Mouse (Mus musculus): ENCODE results near the gene Olfr44. TPM values are rescaled to one million over a fixed set of nuclear protein-coding genes. Genes with fewer than 3 reads are reported as not detected.

Olfr44 gene
- not detected for total RNA-seq (2021)
- long read RNA-seq, experiment 1, result 0 reads
- long read RNA-seq, experiment 2, result 0 reads

DNA sequence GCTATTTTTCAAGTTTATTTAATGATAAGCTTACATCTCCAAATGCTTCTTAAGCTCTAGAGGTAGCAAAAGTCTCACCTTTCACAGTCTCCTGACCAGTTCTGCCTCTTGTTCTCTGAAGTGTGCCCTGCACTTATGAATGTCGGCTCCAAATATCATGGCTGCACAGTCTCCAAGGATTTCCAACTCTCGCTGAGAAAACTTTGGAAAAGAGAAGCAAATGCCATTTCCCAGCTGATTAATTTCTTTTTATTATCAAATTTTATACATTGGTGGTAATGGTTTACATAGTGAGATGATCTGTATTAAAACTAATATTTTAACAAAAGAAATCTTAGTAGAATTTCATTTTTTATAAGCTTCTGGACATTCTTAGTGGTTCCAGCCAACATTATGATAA lies at the start of gene Olfr44:
TSS of gene Olfr44 (minus strand) at position 101 of the 400 bp plus-strand sequence.
- no peak for DNase-seq
- intact Hi-C loops (cut with DNase I), result no loop called here

DNA sequence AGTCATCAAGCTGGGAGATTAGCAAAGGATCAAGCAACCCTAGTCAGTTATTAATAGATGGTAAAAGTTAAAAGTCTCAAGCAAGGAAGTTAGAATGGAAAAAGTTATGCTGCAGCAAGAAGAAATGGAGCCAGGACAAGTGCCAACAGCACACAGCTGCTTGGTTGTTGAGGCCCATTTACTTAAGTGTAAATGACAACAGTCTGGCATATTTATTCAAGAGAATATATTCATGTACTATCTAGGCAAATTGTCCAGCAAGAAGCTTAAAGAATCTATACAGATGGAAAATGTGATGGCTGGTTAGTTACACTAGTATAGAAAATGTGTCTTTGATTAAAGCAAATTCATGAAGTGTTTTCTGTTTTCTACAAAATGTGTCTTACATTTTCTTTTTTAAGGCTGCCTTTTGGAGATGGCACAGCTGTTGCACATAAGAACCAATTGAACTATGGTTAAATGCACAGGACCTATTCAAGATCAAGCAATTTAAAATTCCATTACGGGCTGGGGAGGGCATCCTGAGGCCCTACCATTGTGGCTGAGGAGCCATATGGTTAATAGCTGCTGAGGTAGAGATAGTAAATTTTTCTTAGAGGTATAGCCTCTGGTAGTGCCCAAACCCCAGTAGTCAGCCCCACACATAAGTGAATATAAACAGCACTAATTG lies 30.0 kb upstream of the Olfr44 start:
- no peak for DNase-seq
- intact Hi-C loops (cut with DNase I), result no loop called here

DNA sequence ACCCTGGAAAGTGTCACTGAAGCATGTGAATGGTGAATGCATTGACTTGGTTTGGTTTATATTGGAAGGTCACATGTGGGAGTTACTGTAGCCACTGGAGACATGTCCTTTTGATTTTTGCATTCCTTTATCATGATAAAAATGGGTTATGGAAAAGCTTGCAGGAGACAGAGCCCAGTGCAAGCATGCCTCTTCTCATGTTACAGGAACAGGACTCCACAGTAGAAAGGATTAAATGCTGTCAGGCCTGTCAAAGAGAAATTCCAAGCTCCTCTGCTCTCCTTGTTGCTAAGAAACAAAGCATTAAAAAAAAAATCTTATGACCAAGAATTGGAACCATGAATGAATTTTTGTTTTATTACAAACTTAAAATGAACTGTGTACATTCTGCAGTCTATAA lies 24.8 kb upstream of the Olfr44 start:
- DNase-seq, result no peak
- intact Hi-C loops (cut with DNase I), result no loop called here

DNA sequence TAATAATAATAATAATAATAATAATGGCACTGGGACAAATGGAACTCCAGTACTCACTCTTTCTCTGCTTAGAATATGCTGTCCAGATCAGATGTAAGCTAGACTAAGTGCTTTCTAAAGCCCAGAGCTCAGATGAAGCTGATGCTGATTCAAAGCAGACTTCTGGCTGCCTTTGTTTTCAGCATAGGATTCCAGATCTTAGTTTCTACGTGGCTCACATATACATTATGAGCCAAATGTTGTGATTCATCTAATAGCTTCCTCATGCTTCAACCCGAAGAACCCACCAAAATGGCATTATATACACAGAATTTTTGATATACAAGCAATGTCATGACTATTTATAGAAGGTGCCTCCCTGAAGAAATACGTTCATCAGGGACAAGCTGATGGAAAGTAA lies 21.7 kb upstream of the Olfr44 start, which contains the start of gene Olfr957:
TSS of gene Olfr957 (minus strand) at position 279 of the 400 bp plus-strand sequence.
- DNase-seq, result no peak
- intact Hi-C loops (cut with DNase I), result no loop called here

DNA sequence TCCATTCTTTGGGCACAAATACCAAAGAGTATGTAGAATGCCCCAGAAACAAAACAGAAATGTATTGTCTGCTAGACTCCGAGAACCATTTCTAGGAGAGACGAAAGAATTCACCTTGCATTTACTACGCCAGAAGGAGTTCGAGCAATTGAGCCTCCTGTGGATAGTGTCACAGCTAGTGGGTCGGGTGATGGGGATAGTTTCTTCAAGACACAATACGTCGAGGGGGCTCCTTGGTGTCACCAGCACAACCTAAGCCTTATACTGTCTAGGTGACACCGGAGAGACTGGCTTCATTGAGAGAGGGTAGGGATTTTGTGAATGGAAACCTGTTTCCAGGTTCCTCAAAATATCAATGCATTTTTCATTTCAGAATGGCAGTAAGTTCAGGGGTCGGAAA lies 15.6 kb upstream of the Olfr44 start:
- no peak for DNase-seq
- intact Hi-C loops (cut with DNase I), result loop anchor here (2.0 kb wide), 1 partner anchor 103 kb away; no protein-coding TSS in a partner anchor

DNA sequence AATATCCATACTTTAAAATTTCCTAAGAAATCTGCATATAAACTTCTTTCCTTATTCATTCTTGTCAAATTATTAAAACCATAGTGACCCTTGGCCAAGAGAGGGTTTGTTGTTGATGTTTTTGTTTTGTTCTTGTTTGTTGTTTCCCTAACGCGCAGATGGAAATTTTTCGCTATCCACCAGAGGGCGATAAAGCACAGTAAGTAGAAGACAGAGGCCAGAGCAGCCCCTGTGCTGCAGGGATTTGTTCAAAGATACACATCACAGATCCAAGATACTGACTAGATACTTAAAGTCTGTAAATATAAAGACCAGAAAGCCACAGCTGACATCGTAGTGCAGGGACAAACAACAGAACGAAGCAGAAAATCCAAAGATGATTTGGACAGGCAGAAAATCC lies 15.2 kb upstream of the Olfr44 start:
- peak; percentile 29 to 64 for DNase-seq
- intact Hi-C loops (cut with DNase I), result loop anchor here (2.0 kb wide), 1 partner anchor 104 kb away; no protein-coding TSS in a partner anchor

DNA sequence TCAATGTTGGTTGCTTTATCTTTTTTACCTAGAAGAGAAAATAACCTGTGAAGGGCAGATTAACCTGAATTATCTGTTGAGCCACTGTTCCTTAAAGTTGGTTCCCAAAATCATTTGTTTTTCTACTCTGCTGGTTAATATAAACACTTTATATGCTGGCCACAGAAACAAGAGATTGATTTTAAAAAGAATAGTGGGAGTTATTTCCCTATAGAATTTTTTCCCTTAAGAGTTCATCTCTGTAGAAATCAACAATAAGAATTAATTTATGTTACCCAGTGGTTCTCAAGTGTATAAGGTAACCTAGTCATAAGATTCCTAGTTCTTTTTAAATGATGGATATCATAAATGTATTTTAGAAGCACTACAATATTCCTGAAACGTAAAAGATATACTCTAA lies 22.0 kb downstream of the Olfr44 start, which contains the start of gene Olfr955:
TSS of gene Olfr955 (minus strand) at position 101 of the 400 bp plus-strand sequence.
- DNase-seq, result no peak
- intact Hi-C loops (cut with DNase I), result no loop called here

DNA sequence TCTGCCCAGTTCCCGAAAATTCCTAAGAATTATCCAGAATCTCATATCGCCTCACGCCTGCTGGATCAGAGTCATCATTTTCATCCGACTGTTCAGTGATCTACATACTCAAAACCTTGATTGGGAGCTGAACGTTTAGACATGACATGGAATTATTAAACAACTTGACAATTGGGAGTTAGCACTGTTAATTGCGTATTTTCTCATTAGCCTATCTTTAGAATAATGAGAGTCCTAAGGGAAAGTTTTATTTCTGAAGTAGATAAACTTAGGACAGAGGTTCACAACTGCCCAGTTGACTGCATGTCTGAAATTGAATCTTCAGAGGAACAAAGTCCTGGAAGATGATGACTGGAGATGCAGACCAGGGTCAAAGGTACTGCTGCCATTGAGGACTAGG lies 37.4 kb downstream of the Olfr44 start, which contains the start of gene Olfr954:
TSS of gene Olfr954 (plus strand) at position 301 of the 400 bp plus-strand sequence.
- intact Hi-C loops (cut with DNase I), result no loop called here
- no peak for DNase-seq

Other genes with a start within 250 kb of the Olfr44 start
- not detected for gene Olfr1537, start 244.0 kb downstream of the Olfr44 start, total RNA-seq (2021)
- gene Olfr945, start 217.2 kb downstream of the Olfr44 start, total RNA-seq (2021), result not detected
- gene Olfr948, start 167.9 kb downstream of the Olfr44 start, total RNA-seq (2021), result not detected
- gene Olfr951, start 106.6 kb downstream of the Olfr44 start, total RNA-seq (2021), result not detected
- not detected for gene Olfr952, start 66.8 kb downstream of the Olfr44 start, total RNA-seq (2021)
- gene Olfr954, start 37.3 kb downstream of the Olfr44 start, total RNA-seq (2021), result not detected
- gene Olfr955, start 22.1 kb downstream of the Olfr44 start, total RNA-seq (2021), result not detected
- not detected for gene Olfr957, start 21.8 kb upstream of the Olfr44 start, total RNA-seq (2021)
- not detected for gene Olfr958, start 60.1 kb upstream of the Olfr44 start, total RNA-seq (2021)
- gene Olfr959, start 81.6 kb upstream of the Olfr44 start, total RNA-seq (2021), result not detected
- 1 to 10 TPM in 1 of 2 experiments, under 1 TPM in 1; 0.73 to 1.4 TPM for gene AW551984, start 110.4 kb upstream of the Olfr44 start, total RNA-seq (2021)
- gene Olfr148, start 116.7 kb upstream of the Olfr44 start, total RNA-seq (2021), result not detected
- gene Olfr960, start 127.4 kb upstream of the Olfr44 start, total RNA-seq (2021), result not detected
- not detected for gene Olfr961, start 151.1 kb upstream of the Olfr44 start, total RNA-seq (2021)
- gene Olfr963, start 173.2 kb upstream of the Olfr44 start, total RNA-seq (2021), result not detected
- not detected for gene Olfr149, start 213.1 kb upstream of the Olfr44 start, total RNA-seq (2021)
- gene Olfr965, start 217.4 kb upstream of the Olfr44 start, total RNA-seq (2021), result not detected
- not detected for gene Olfr150, start 237.0 kb upstream of the Olfr44 start, total RNA-seq (2021)